Mouse (Mus musculus) liver, postnatal 0 days (tissue): Measurements from ENCODE around the gene Fam107b.

Source experiments
- CTCF ChIP-seq: sonication (generic); IDR thresholded peaks from 2 replicates; pipeline ENCODE4 v1.5.1; 2016; ENCODE audit warnings: antibody characterized with exemption, low read depth
- EP300 ChIP-seq: IDR thresholded peaks from 2 replicates; pipeline ENCODE4 v1.6.1; 2016; ENCODE audit warnings: antibody characterized with exemption, low read depth, mild to moderate bottlenecking

DNA sequence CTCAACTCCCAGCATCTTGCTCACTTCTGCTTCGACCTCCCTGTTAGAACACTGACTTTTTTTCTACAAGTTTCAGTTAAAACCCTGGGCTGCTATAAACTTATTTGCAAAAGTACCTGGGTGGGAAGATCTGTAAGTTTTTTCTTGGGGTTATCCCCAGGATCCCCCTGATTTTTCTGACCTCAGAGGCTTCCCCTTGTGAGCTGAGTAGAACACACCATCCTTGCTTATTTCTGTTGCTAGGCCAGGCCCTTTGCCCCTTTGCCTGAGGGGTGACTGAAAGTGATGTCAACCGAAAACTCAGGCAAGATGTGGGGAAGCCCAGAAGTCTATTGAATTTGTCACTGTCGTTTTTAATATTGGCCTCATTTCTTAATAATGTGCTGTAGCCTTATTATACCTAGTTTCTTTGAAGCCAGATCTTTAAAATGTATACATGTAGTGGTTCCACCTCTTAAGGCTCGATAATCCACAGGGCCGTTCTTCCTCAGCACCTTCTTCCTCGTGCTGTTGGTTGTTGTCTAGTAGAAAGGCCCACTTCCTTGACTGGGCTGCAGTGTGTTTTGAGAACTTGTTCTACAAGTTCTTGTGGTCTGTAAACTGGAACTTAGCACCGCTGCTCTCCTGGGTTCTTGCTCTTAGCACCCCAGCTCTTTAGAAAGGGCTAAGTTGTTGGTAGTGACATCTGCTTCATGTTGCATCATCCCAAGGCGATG is 153.3 kb downstream of the Fam107b start:
- no peak for TF ChIP-seq EP300
- no peak for TF ChIP-seq CTCF
